Mouse (Mus musculus): Measurements from ENCODE around the gene Srebf1.

Srebf1 gene

DNA sequence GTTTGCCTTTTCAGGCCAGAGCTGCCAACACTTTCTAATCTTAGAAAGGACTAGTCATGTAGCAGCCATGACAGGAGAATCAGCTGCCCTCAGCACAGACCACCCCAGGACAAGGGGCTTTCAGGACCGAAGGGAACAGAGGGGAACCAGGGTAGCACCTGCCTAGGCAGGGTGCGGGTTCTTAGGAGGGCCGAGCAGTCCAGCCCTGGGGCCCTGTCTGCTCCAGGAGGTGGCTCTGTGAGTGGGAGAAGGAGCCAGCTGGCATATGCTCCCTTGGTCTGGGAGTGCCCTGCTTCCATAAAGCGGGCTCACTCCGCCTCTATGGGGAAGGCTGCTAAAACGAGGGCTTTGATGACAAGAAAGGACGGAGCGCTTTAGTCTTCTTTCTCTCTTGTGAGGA is 10.9 kb upstream of the Srebf1 start:
- DNase-seq = peak in 1 of 2 experiments; percentile 45

DNA sequence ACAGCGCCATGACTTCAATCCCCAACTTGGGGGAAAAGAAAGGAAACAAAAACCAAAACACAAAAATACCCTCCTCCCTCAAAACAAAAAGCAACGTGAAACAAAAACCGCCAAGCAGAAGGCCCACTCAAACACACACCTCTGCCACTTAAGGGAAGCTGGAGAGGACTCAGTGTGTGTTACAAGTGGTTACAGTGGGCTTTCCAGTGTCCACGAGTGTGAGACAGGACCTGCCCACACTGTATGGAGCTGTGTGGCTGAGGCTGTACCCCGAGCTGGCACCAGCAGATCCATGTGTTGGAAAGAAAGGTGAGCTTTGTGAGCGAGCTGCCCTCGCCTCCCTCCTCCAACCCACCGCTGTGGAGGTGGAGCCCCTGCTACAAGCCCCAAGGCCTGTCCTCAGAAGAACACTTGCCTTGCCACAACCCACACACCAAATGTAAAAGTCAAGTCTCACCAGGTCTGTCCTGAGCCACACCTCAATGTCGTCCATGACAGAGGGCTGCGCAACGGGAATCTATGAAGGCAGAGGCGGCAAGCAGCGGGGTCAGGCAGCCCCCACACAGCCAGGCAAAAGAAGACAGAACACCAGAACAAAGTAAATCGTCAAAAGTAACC is 10.2 kb upstream of the Srebf1 start:
- peak in 1 of 2 experiments; percentile 21 for DNase-seq

DNA sequence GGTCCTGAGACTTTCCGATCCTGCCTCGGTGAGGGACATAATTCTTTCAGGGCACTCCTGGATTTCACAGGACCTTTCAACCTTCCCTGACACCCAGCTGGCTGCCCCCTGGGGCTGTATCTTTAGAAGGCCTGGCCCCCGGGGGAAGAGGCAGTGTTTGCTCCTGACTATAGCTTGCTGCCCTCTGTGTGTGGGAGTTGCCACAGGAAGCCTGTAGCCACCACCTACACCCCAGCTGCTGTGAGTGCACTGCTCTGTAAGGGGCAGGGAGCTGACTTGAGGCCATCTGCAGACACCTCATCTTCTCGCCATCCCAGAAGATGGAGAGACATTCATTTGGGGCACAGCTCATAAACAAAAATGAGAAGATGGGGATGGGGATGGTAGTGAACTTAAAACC is 9.6 kb upstream of the Srebf1 start:
- DNase-seq = peak in 1 of 2 experiments; percentile 16

DNA sequence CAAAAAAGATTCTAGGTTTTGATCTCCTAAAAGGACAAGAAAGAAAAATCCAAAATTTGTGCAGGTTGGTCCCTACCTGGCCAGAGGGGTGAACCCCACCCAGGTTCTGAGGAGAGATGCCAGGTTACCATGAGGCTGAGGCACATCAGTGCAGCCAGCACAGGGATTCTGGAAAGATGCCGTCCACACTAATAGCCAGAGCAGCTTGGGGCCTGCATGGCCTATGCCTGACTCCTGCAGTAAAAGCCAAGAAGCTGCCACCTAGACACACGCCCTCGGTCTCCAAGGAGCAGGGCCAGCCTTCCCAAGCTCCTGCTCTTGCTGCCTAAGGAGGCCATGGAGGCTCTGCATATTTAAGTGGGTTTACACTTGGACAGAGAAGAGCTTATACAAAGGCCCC is 8.9 kb upstream of the Srebf1 start:
- DNase-seq = peak in 1 of 2 experiments; percentile 41

DNA sequence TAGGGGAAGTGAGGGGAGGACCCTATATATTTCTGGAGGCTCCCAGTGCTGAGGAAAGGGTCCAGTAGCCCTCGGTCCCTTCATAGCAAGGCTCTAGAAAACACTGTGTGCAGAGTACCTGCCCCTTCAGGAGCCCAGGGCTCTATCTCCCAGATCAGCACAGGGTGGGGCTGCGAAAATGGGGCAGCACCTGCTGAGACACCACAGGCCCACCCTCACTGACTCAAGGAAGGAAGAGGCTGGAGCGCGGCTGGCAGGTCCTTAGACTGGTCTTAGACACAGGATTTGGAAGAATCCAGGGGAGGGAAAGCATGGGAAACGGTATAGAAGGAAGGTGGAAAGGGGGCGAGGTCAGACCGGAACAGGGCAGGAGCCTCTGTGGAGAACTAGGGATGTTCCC is 8.1 kb upstream of the Srebf1 start:
- DNase-seq = peak in 1 of 2 experiments; percentile 33

DNA sequence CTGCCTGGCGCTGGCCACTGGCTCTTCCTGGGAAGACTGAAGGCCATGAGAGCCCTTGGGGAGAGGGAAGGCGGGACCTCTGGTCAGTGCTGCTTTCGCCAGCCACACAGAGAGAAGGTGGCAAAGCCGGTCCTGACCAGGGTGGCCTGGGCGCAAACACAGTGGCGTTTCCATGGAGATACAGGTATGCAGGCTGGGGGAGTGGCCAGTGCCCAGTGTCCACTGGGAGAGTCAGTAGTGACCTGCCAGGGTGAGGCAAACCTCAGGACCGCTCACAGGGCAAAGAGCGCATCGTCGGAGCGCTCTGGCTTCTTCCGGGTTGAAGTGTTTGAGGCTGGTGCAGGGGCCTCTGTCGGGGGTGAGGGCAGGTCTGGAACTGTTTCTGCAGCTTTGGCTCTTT is 7.4 kb upstream of the Srebf1 start:
- DNase-seq = peak; percentile 68 to 91

DNA sequence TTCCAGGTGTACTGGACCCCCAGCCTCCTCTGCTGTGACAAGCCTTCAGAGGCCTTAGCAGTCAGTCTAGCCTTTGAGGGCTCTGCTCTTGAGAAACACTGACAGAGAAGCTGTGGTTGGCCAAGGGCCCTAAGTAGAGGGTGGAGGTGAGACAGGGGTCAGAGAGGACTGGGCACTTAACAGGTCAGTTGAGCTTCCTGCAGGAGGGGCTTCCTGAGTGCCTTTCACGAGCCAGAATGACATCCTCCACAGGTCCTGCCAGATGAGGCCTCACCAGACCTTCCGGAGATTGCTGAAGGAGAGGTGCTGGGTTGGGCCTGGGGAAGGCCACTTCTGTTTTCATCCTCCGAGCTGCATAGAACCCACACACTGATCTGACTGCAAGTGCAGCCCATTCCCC is 6.1 kb upstream of the Srebf1 start:
- peak; percentile 14 to 49 for DNase-seq

DNA sequence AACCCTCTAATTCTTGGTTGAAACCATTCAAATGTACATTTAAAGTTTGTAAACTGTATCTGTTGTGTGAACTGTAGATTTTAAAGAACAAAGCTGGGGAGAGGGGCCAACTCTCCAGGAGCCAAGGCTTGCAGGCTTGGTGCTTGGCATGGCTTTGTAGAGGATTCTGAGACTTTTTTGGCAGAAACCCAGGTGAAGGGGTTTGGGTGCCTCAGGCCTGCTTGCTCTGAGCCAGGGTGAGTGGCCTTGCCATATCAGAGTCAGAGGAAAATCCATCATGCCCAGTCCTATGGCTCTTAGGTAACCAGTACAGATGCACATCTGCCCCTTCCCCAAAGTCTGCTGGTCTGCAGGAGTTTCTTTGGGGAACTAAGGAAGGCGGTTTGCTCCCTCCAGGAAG is 3.5 kb upstream of the Srebf1 start:
- peak in 1 of 2 experiments; percentile 25 for DNase-seq

DNA sequence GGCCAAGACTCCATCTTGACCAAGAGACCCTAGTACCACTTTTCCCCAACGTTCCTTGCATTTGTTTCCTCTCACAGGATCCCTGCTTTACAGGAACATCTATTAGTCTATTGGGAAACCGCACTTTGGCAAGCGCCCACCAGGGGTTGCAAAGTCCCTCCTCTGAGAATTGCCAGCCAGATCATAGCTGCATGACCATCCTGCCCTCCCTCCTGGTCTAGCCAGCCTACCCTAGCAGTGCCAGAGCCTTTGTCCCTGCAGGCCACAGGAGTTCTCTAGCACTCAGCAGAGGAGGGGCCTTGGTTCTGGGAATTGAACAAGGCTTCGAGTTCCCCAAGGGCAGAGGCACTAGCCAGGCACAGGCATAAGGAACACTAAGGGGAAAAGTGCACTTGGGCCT is 2.3 kb upstream of the Srebf1 start:
- DNase-seq = peak in 1 of 2 experiments; percentile 69

DNA sequence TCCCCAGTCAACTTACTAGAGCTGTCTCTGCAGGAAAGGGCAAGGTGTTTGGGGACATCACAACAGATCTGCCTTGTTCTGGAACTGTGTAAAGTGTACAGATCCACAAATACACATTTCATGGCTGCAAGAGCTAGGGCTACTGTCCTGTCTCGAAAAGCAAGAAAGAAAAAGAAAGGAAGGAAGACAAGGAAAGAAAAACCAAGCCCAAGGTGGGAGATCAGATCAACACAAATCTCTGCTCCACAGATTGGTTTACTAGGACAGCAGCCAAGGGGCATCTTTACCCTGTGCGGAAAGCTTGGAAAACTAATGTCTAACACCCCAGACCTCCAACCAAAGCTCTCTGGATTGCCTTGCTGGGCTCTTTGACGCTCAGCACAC is 304 bp downstream of the Srebf1 start:
- DNase-seq = no peak

DNA sequence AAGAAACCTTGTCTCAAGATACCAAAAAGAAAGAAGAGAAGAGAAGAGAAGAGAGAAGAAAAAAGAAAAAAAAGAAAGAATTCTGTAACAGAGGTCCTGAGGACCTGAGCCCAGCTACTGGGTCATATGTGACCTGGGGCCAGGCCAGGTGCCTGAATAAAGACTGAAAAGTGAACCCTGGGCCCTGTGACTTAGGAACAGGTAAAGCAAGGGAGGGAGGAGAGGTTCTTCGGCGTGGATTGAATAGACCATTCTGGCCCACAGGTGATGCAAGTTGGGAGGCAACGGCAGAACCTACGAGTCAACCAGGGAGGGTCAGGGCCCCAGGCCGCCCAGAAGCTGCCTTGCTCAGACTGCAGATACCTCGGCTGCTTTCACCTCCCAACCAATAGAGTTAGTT is 956 bp downstream of the Srebf1 start:
- no peak for DNase-seq

DNA sequence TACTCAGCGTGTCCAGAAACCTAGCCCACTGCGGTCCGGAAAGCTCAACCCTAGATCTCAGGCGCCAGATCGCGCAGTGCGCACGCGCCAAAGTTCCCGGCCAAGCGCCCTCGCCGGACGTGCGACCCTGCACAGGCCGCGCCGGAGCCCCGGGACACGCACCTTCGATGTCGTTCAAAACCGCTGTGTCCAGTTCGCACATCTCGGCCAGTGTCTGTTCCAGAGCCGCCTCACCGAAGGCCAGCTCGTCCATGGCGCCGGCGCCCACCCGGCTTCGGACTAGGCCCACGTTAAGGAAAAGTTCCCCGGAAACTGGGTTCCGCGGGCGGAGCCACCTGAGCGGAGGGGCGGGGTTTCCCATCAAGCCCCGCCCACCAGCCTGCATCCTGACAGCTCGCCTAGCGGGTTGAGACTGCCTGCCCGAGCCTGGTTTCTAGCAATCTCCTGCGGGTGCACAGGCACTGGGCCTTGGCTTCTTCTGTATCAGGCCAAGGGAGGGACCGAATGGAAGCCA is 2.0 kb downstream of the Srebf1 start:
- DNase-seq = peak; percentile 94

DNA sequence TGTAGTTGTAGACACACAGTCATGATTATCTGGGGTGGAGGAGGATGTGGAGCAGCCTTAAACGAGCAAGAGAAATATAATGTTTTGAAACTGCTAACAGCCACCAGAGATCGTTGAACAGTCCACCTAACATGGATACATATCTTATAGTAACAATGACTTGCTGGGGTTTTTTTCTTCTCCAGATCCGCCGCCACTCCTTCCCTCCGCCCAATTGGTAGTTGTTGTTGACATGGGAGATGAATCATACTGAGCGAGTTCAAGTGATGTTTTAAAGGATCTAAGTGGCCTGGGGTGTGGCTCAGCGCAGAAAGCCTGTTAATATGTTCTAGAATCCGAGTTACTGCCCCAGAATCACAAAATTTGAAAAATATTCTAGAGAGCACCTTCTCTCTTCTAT is 2.8 kb downstream of the Srebf1 start:
- DNase-seq = no peak

DNA sequence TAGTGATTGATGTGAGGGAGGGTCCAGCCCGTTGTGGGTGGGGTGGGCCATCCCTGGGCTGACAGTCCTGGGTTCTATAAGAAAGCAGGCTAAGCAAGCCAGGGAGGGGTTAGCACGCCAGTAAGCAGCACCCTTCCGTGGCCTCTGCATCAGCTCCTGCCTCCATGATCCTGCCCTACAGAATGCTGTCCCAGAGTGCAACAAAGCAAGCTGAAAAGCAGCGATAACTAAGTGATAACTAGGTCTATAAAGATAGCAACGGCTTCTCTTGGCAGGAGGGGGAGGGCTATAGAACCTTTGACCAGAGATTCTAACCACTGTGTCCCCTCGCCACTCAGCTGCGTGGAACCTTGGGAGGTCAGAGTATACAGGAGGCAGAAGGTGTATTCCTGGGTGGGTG is 4.9 kb downstream of the Srebf1 start:
- DNase-seq = no peak

DNA sequence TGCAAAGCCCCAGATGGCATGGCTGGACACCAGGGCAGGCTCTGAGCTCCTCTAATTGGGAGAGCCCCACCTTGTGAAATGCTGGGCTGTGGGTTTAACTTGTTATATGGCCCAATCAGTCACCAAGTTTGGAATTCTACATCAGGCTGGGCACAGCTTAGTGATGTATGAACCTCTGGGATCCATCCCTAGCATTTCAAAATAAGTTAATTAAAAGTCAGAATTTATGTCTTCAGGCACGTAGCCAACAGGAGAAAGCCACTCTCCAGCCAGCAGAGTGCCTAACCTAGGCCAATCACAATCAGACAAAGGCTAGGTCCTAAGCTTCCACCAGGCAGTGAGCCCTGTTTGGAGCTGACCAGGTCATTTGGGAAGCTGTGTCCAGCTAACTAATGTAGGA is 5.7 kb downstream of the Srebf1 start:
- DNase-seq = no peak

DNA sequence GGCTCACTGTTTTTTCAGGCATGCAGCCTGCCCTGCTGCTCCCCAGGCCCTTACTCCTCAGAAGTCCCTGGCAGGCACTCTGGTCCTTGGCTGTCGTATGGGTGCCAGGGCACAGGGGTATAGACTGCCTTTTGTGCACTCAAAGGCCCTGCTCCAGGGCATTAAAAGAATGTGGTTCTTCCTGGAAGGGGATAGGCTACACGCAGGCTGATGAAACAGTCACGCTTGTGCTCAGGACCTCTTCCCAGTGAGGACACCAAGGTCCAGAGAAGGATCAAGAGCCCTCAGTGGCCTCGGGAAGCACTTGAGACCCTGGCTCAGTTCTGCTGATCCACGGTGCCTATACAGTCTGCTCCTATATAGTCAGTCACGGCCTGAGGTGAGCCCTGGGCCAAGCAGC is 9.1 kb downstream of the Srebf1 start:
- DNase-seq = no peak

DNA sequence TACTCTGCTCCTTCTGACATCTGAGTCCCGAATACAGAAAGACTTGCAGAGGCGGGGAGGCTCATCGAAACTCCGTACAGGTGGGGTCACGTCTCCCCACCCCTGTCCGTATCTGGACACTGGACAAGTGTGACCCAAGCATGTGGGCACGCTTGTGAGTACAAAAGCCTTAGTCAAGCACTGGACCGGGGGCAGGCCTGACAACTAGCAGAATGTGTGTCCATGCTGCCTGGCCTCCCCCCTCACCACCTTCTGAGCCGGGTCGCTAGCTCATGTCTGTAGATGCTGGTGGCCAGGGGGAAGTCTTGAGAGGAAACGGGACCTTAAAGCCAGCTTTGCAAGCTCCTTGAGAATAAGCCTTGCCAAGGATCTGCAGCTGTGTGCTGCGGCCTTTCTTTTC is 10.6 kb downstream of the Srebf1 start:
- no peak for DNase-seq

DNA sequence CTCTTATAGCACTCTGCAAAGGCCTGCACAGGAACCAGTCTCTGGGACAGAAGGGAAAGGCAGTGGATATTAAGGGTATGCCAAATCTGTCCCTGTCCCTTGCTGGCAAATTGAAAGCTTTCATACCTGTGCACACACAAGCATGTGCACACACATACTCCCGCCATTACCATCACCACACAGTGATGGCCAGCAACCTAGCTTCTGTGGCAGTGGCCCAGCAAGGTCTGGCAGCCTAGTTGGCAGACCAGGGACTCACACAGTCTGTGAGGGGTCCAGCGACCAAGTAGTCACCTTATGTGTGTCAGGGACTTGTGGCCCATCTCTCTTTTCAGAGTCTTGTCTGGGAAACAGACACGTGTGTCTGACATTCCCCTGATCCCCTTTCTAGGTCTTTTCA is 11.2 kb downstream of the Srebf1 start:
- no peak for DNase-seq

DNA sequence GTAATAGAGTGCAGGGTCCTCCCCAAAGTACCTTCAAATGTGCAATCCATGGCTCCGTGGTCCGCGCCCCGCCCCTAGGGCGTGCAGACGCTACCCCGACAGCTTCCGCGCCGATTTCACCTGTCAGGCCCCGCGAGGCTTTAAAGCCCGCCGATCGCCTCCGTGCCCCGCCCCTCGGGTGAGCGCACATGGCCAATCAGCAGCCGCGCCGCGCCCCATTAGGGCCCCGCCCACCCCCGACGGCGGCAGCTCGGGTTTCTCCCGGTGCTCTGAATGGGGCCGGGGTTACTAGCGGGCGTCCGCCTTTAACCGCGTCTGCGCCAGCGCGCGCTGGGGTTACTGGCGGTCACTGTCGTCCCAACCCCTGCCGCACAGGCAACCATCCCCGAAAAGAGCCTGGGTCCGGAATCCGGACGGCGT is 12.1 kb downstream of the Srebf1 start:
- DNase-seq = peak; percentile 95 to 98

DNA sequence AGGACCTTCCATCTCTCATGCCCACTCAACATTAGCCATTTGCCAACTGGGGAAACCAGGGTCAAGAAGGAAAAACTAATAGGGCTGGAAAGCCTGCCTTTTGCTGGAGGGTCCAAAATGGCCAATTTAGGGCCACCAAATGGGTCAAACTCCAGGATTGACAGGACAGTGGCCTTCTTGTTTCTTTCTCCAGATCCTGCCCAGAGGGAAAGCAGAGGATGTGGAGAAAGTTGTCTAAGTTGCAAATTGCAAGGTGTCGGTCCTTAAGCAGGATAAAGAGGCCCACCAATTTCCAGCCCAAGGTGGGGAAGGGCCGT is 12.5 kb downstream of the Srebf1 start:
- no peak for DNase-seq

DNA sequence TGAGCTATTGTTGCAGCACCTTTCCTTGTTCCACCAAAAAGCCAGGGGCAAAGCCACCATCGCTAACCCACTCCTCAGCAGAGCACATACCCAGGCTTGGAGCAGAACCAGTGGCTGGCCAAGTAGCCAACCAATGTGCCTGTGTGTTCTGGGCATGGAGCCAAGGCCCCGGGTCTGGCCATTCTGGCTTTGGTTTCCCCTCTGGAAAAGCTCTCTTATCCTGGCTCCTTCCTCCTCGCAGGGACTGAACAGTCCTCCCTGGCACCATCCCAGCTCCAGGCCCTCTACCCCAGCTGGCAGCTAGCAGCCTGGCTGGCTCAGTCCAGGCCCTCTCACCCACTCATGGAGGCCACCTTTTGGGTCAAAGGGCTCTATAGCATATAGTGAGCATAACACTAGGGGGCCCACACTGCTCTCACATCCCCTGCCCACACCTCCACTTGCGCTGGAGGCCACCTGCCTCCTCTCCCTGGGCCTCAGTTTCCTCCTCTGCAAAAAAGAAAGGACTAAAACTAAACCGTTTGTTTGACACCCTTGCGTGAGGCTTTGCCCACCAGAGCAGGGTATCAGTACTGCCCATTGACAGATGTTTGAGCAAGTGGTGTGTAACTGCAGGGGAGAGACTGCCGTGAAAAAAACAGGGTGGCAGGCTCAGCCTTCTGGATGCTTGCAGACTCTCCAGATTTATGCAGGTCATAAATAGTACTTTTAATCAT is 13.0 kb downstream of the Srebf1 start:
- DNase-seq = peak; percentile 89 to 90

DNA sequence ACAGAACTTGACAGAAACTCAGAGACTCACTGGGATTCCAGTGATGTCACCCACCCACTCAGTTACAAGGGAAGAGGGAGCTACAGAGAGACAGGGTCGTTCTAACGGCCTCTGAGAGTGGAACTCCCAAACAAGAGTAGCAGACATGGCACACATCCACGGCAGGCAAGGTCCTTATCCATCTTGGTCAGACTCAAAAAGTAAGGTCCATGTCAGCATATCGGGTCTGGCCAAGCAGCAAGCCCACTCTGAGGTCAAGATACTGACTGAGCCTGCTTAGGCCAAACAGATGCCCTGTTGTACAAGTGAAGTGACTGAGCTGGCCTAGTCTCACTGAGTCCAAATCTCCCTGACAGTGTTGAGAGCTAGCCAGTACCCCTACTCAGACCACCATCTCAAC is 13.7 kb downstream of the Srebf1 start:
- DNase-seq = no peak

DNA sequence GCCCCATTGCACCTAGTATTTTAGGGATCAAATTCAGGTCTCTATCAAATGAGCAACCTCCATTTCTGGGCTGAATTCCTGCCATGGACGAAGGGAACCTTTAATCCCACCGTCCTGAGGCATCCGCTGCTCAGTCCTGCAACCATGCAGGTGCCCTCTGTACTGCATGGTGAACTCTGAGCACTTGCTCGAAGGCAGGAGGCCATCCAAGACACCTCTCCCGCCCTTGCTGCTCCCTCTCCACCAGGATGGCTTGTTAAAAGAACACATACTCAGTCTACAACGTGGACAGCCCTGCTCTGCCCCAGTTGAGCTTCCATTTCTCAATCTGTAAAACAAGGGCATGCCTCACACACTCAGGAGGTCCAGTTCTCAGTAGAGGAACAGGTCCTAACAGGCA is 14.2 kb downstream of the Srebf1 start:
- peak; percentile 40 to 72 for DNase-seq

DNA sequence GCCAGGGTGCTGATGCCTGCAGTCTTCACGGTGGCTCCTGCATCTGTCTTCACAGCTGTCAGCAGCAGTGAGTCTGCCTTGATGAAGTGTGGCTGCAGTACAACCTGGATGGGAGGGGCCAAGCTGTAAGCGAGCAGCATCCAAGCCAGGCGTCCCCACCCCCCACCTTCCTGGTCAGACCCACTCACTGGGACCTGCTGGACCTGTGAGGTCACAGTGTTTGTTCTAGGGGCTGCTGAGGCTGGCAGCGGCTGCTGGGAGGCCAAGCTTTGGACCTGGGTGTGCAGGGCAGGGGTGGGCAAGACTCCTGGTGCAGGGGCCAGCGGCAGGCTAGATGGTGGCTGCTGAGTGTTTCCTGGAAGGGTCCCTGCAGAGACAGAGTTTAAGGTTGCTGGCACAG is 16.2 kb downstream of the Srebf1 start:
- DNase-seq = no peak

DNA sequence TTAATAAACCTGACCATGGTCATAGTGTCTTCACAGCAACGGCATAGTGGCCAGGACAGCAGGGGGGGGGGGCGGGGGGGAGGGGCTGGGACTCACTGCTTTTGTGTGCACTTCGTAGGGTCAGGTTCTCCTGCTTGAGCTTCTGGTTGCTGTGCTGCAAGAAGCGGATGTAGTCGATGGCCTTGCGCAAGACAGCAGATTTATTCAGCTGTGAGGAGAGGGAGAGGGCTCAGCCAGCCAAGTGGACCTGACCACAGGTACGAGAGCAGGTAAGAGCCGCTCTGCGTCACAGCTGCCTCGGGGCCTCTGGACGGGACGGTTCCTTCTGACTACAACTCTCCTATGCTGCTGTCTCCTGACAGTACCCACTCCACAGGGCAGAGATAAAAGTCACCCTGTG is 17.4 kb downstream of the Srebf1 start:
- no peak for DNase-seq

All from kidney, postnatal 25 days (tissue).